ENCODE assay signal across 16 mouse cellular contexts in the genomic region with DNA sequence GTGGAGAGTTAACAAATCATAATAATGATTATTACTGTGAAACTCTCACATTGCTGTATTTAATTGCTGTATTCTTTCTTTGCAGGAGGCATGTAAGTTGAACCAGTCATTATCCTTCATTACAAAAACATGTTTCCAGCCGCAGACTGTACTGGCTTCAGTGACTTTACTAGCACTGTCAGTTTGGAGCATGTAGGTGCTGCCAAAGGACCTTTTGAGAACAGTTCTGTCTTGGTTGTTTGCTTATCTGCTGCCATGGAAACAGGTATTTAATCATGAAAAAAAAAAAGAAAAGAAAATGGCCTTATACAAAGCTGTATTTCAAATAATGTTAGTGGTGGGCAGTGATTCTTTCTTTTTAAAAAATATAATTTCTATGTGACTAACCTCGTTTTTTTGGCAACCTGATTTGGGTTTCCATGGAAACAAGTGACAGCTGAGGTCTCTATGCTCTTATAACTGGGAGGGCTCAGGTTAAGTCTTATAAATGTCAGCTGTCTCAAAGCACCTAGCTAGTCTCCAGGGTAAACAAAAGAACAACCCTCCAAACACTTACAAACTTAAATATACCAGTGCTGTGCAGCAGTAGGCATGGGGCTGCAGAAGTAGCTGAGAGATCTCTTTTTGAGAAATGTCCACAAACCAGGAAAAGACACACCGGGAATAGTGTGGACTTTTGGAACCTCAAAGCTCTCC.
A peak's percentile ranks its signal among the peaks of the same experiment; 100 is the strongest.
DNase-seq lines count a peak whose midpoint lies in the region; ATAC-seq and TF ChIP-seq lines count a peak whose summit lies in the region.
"Had no signal": no experiment of that assay in that cellular context is flagged by ENCODE, and none has a peak within 500 bp of the region (broad histone marks: within the 10 kb centered on the region; RNA-seq: fewer than 3 reads in every experiment).

No protein-coding gene starts in this region.

- no peak overlapping the region for H3K4me3 ChIP-seq in hindbrain, embryonic 14.5 days (replicated peaks; ENCODE audit: low read length)
- no peak overlapping the region for H3K4me3 ChIP-seq in hindbrain, embryonic 12.5 days
- no peak overlapping the region for H3K4me3 ChIP-seq in midbrain, embryonic 13.5 days (replicated peaks)
- no peak overlapping the region for H3K4me3 ChIP-seq in midbrain, embryonic 11.5 days (ENCODE audit: low read depth, low read length)
- H3K4me3 ChIP-seq in forebrain, postnatal 0 days (ENCODE audit: low read depth, low read length), result no peak overlapping the region
- H3K4me3 ChIP-seq: erythroblast, embryonic 14.5 days; heart, embryonic 10.5 days; lung, embryonic 15.5 days had no signal

- no peaks in the 10 kb centered on the region for H3K36me3 ChIP-seq in hindbrain, embryonic 14.5 days (replicated peaks; ENCODE audit: control insufficient read depth, insufficient read depth)
- no peaks in the 10 kb centered on the region for H3K36me3 ChIP-seq in hindbrain, embryonic 12.5 days
- H3K36me3 ChIP-seq in midbrain, embryonic 13.5 days, result no peaks in the 10 kb centered on the region
- no peaks in the 10 kb centered on the region for H3K36me3 ChIP-seq in midbrain, embryonic 11.5 days (ENCODE audit: control insufficient read depth, insufficient read depth, low read length)
- no peaks in the 10 kb centered on the region for H3K36me3 ChIP-seq in forebrain, postnatal 0 days (ENCODE audit: insufficient read depth)
- H3K36me3 ChIP-seq: heart, embryonic 10.5 days; lung, embryonic 15.5 days had no signal

- H3K27me3 ChIP-seq in hindbrain, embryonic 14.5 days (ENCODE audit: control insufficient read depth, insufficient read depth, low read length), result no peaks in the 10 kb centered on the region
- no peaks in the 10 kb centered on the region for H3K27me3 ChIP-seq in hindbrain, embryonic 12.5 days
- H3K27me3 ChIP-seq in midbrain, embryonic 13.5 days, result no peaks in the 10 kb centered on the region
- no peaks in the 10 kb centered on the region for H3K27me3 ChIP-seq in midbrain, embryonic 11.5 days (ENCODE audit: control insufficient read depth, insufficient read depth, low read length)
- no peaks in the 10 kb centered on the region for H3K27me3 ChIP-seq in forebrain, postnatal 0 days (ENCODE audit: insufficient read depth, low read length)
- H3K27me3 ChIP-seq: lung, embryonic 15.5 days; Patski had no signal

- H3K9ac ChIP-seq in hindbrain, embryonic 14.5 days, result no peak overlapping the region
- H3K9ac ChIP-seq in hindbrain, embryonic 12.5 days, result no peak overlapping the region
- no peak overlapping the region for H3K9ac ChIP-seq in midbrain, embryonic 13.5 days (replicated peaks)
- no peak overlapping the region for H3K9ac ChIP-seq in midbrain, embryonic 11.5 days (ENCODE audit: low read length)
- H3K9ac ChIP-seq in forebrain, postnatal 0 days, result no peak overlapping the region
- H3K9ac ChIP-seq: lung, embryonic 15.5 days had no signal

- 46% methylated on average over 3 of the region's 3 CpGs for WGBS in hindbrain, embryonic 14.5 days
- 63% methylated on average over 3 of the region's 3 CpGs for WGBS in hindbrain, embryonic 12.5 days
- 57% methylated on average over 3 of the region's 3 CpGs for WGBS in midbrain, embryonic 13.5 days
- 68% methylated on average over 3 of the region's 3 CpGs for WGBS in midbrain, embryonic 11.5 days
- WGBS in forebrain, postnatal 0 days, result 32% methylated on average over 3 of the region's 3 CpGs

- TF ChIP-seq CTCF in forebrain, postnatal 0 days (IDR thresholded peaks at IDR 0.05; ENCODE audit: low read depth), result no peak

- H3K9me3 ChIP-seq in hindbrain, embryonic 14.5 days (ENCODE audit: control insufficient read depth, low read length), result no peaks in the 10 kb centered on the region
- no peaks in the 10 kb centered on the region for H3K9me3 ChIP-seq in hindbrain, embryonic 12.5 days (replicated peaks)
- H3K9me3 ChIP-seq in midbrain, embryonic 13.5 days, result no peaks in the 10 kb centered on the region
- H3K9me3 ChIP-seq in midbrain, embryonic 11.5 days (ENCODE audit: control insufficient read depth, low read length), result no peaks in the 10 kb centered on the region
- H3K9me3 ChIP-seq in forebrain, postnatal 0 days (ENCODE audit: low read length), result no peaks in the 10 kb centered on the region
- H3K9me3 ChIP-seq: heart, embryonic 10.5 days; lung, embryonic 15.5 days had no signal

- no peak overlapping the region for H3K4me2 ChIP-seq in hindbrain, embryonic 14.5 days (replicated peaks)
- H3K4me2 ChIP-seq in hindbrain, embryonic 12.5 days (replicated peaks), result no peak overlapping the region
- no peak overlapping the region for H3K4me2 ChIP-seq in midbrain, embryonic 13.5 days (replicated peaks)
- no peak overlapping the region for H3K4me2 ChIP-seq in midbrain, embryonic 11.5 days
- no peak overlapping the region for H3K4me2 ChIP-seq in forebrain, postnatal 0 days (ENCODE audit: low read depth)
- H3K4me2 ChIP-seq: liver, embryonic 11.5 days; lung, embryonic 15.5 days had no signal

- intact Hi-C loops in heart, postnatal 36 days (cut with DNase I), result no loop called here

- ATAC-seq in hindbrain, embryonic 14.5 days (ENCODE audit: low FRiP score), result peak; percentile 48; the same call in 1 of the 2 replicates
- ATAC-seq in hindbrain, embryonic 12.5 days (ENCODE audit: low FRiP score), result no peak
- ATAC-seq in midbrain, embryonic 13.5 days, result peak; percentile 67; the same call in 1 of the 2 replicates
- ATAC-seq in midbrain, embryonic 11.5 days (ENCODE audit: low FRiP score), result no peak; the same call in 1 of the 2 replicates
- peak; percentile 75 for ATAC-seq in forebrain, postnatal 0 days
- ATAC-seq: Patski had no signal

- no peak for DNase-seq in hindbrain, embryonic 14.5 days (ENCODE audit: low spot score)
- no peak for DNase-seq in midbrain, embryonic 11.5 days (ENCODE audit: low spot score, missing footprints)
- DNase-seq in forebrain, postnatal 0 days, result peak; percentile 26
- DNase-seq in heart, postnatal 36 days, result no peak
- DNase-seq in cerebellum, postnatal 4 days (ENCODE audit: low spot score in 2 of 2), result no peak
- DNase-seq: adrenal gland, postnatal 36 days; gastrocnemius, postnatal 36 days; heart, postnatal 10 days; kidney, adult 9 months had no signal

- no peaks in the 10 kb centered on the region for H3K4me1 ChIP-seq in hindbrain, embryonic 14.5 days (replicated peaks; ENCODE audit: control insufficient read depth, insufficient read depth, low read length)
- H3K4me1 ChIP-seq in hindbrain, embryonic 12.5 days, result no peaks in the 10 kb centered on the region
- H3K4me1 ChIP-seq in midbrain, embryonic 13.5 days (replicated peaks), result 0 out of 2 replicates have a peak, but pooled peaks cover 2% of the 10 kb centered on the region
- H3K4me1 ChIP-seq in midbrain, embryonic 11.5 days (ENCODE audit: control insufficient read depth, insufficient read depth, low read length), result no peaks in the 10 kb centered on the region
- H3K4me1 ChIP-seq in forebrain, postnatal 0 days (ENCODE audit: insufficient read depth), result no peaks in the 10 kb centered on the region
- H3K4me1 ChIP-seq: heart, embryonic 10.5 days had no signal

- 0 out of 2 replicates have a peak overlapping the region, but pooled peaks have one; percentile 43 for H3K27ac ChIP-seq in hindbrain, embryonic 14.5 days
- H3K27ac ChIP-seq in hindbrain, embryonic 12.5 days, result no peak overlapping the region
- no peak overlapping the region for H3K27ac ChIP-seq in midbrain, embryonic 13.5 days
- no peak overlapping the region for H3K27ac ChIP-seq in midbrain, embryonic 11.5 days (ENCODE audit: low read depth, low read length)
- no peak overlapping the region for H3K27ac ChIP-seq in forebrain, postnatal 0 days (ENCODE audit: low read depth, low read length)
- H3K27ac ChIP-seq: heart, embryonic 10.5 days; lung, embryonic 15.5 days had no signal

Comparison
In these comparisons a context has a peak if more than half of its experiments do, and no peak if none do; other contexts are left out.
1. ATAC-seq: peak in hindbrain, embryonic 14.5 days (single experiment), midbrain, embryonic 13.5 days (single experiment) and forebrain, postnatal 0 days (single experiment); none in hindbrain, embryonic 12.5 days (single experiment) and midbrain, embryonic 11.5 days (single experiment).